Mouse (Mus musculus): ENCODE data around the gene Ivns1abp. TPM values are rescaled to one million over a fixed set of nuclear protein-coding genes. Genes with fewer than 3 reads are reported as not detected.
"Not testable (repeated sequence)": the region's sequence is repeated elsewhere in the genome, so short reads cannot be mapped to it uniquely, and the experiment has no call there.

Gene Ivns1abp
- total RNA-seq (2021), result 100 to 1,000 TPM; 113 to 161 TPM
- long read RNA-seq, experiment 1, transcript Ivns1abp-201 (15 exons, 3,511 nt), result major isoform, 251 of 309 reads
- long read RNA-seq, experiment 1, transcript Ivns1abp-202 (14 exons, 3,337 nt), result minor isoform, 7 of 309 reads
- long read RNA-seq, experiment 1, partial matches to known transcripts, result 17 of 309 reads
- long read RNA-seq, experiment 1, other reads (novel, unspliced or antisense), result 31 of 309 reads
- long read RNA-seq, experiment 2, transcript Ivns1abp-201 (15 exons, 3,511 nt), result major isoform, 130 of 171 reads
- long read RNA-seq, experiment 2, transcript Ivns1abp-202 (14 exons, 3,337 nt), result minor isoform, 5 of 171 reads
- long read RNA-seq, experiment 2, partial matches to known transcripts, result 25 of 171 reads
- long read RNA-seq, experiment 2, other reads (novel, unspliced or antisense), result 9 of 171 reads

GRCm38 (mm10) chr1:151344283-151345108 is at the start of gene Ivns1abp:
Ivns1abp (plus strand) TSS chr1:151344477.
- DNase-seq (ENCODE audit: low spot score), result peak; percentile 98

GRCm38 (mm10) chr1:151295486-151295885 is 48.8 kb upstream of the Ivns1abp start:
- DNase-seq (ENCODE audit: low spot score), result no peak

GRCm38 (mm10) chr1:151296621-151297020 is 47.7 kb upstream of the Ivns1abp start:
- no peak for DNase-seq (ENCODE audit: low spot score)

GRCm38 (mm10) chr1:151297025-151297424 is 47.3 kb upstream of the Ivns1abp start:
- no peak for DNase-seq (ENCODE audit: low spot score)

- no peak for DNase-seq (ENCODE audit: low spot score)
Measured at GRCm38 (mm10) chr1:151297596-151297995, 46.7 kb upstream of the Ivns1abp start.

- DNase-seq (ENCODE audit: low spot score), result no peak
Measured at GRCm38 (mm10) chr1:151301456-151301855, 42.8 kb upstream of the Ivns1abp start.

- no peak for DNase-seq (ENCODE audit: low spot score)
Measured at GRCm38 (mm10) chr1:151301904-151302303, 42.4 kb upstream of the Ivns1abp start.

GRCm38 (mm10) chr1:151303265-151303664 is 41.0 kb upstream of the Ivns1abp start:
- DNase-seq (ENCODE audit: low spot score), result no peak

GRCm38 (mm10) chr1:151305001-151305400 is 39.3 kb upstream of the Ivns1abp start:
- not testable (repeated sequence) for DNase-seq (ENCODE audit: low spot score)

GRCm38 (mm10) chr1:151307059-151307458 is 37.2 kb upstream of the Ivns1abp start:
- no peak for DNase-seq (ENCODE audit: low spot score)

- no peak for DNase-seq (ENCODE audit: low spot score)
Measured at GRCm38 (mm10) chr1:151307821-151308220, 36.5 kb upstream of the Ivns1abp start.

GRCm38 (mm10) chr1:151308508-151308907 is 35.8 kb upstream of the Ivns1abp start:
- DNase-seq (ENCODE audit: low spot score), result no peak

- DNase-seq (ENCODE audit: low spot score), result no peak
Measured at GRCm38 (mm10) chr1:151310511-151310910, 33.8 kb upstream of the Ivns1abp start.

GRCm38 (mm10) chr1:151311379-151311778 is 32.9 kb upstream of the Ivns1abp start:
- no peak for DNase-seq (ENCODE audit: low spot score)

- DNase-seq (ENCODE audit: low spot score), result no peak
Measured at GRCm38 (mm10) chr1:151319267-151319666, 25.0 kb upstream of the Ivns1abp start.

- no peak for DNase-seq (ENCODE audit: low spot score)
Measured at GRCm38 (mm10) chr1:151320408-151320807, 23.9 kb upstream of the Ivns1abp start.

GRCm38 (mm10) chr1:151325328-151325727 is 18.9 kb upstream of the Ivns1abp start:
- DNase-seq (ENCODE audit: low spot score), result no peak

GRCm38 (mm10) chr1:151328341-151329097 is 15.8 kb upstream of the Ivns1abp start:
- no peak for DNase-seq (ENCODE audit: low spot score)

GRCm38 (mm10) chr1:151329601-151330000 is 14.7 kb upstream of the Ivns1abp start:
- DNase-seq (ENCODE audit: low spot score), result no peak

GRCm38 (mm10) chr1:151332819-151333218 is 11.5 kb upstream of the Ivns1abp start:
- DNase-seq (ENCODE audit: low spot score), result no peak

- no peak for DNase-seq (ENCODE audit: low spot score)
Measured at GRCm38 (mm10) chr1:151338234-151338633, 6.0 kb upstream of the Ivns1abp start.

- DNase-seq (ENCODE audit: low spot score), result no peak
Measured at GRCm38 (mm10) chr1:151338941-151339340, 5.3 kb upstream of the Ivns1abp start.

All from gastrocnemius, adult 18-20 months (tissue).